In genomic region chr4:55351037-55351436, GRCm38 (mm10) we compare ENCODE assay signal across 8 mouse cellular contexts. TPM values are rescaled to one million over a fixed set of nuclear protein-coding genes. Genes with fewer than 3 reads are reported as not detected.
DNase-seq lines count a peak whose midpoint lies in the region; ATAC-seq and TF ChIP-seq lines count a peak whose summit lies in the region.

No protein-coding gene starts in this region.

- no peaks in the 10 kb centered on the region for H3K36me3 ChIP-seq in spleen, adult 2 months (ENCODE audit: control insufficient read depth, insufficient read depth, low read length)
- H3K36me3 ChIP-seq in limb, embryonic 14.5 days (ENCODE audit: control insufficient read depth, insufficient read depth, low read length), result 0 out of 2 replicates have a peak, but pooled peaks cover under 1% of the 10 kb centered on the region
- no peaks in the 10 kb centered on the region for H3K36me3 ChIP-seq in stomach, embryonic 15.5 days

- TF ChIP-seq POLR2A in spleen, adult 2 months (IDR thresholded peaks at IDR 0.05; ENCODE audit: low read depth, low read length), result no peak
- TF ChIP-seq POLR2A in limb, embryonic 14.5 days (IDR thresholded peaks at IDR 0.05; ENCODE audit: borderline replicate concordance, extremely low read depth, insufficient read depth, insufficient read length), result no peak

- peak overlapping the region; percentile 63 for H3K4me2 ChIP-seq in limb, embryonic 14.5 days (replicated peaks; ENCODE audit: low read depth, low read length, severe bottlenecking)
- H3K4me2 ChIP-seq in stomach, embryonic 15.5 days, result peak overlapping the region; percentile 48

- peak; percentile 31 for DNase-seq in cerebellum, adult 9-10 months
- DNase-seq in spleen, adult 2 months (ENCODE audit: low read depth in 1 of 2, low spot score in 2 of 2), result no peak
- no peak for DNase-seq in spleen, postnatal 36 days (ENCODE audit: low spot score in 2 of 2)
- no peak for DNase-seq in limb, embryonic 14.5 days (ENCODE audit: low spot score)
- no peak for DNase-seq in spleen, postnatal 4 days (ENCODE audit: low spot score in 2 of 2)
- DNase-seq in urinary bladder, postnatal 36 days (ENCODE audit: low spot score in 2 of 2), result no peak

- 11% methylated on average over 12 of the region's 12 CpGs for WGBS in spleen, adult 2 months
- 9% methylated on average over 12 of the region's 12 CpGs for WGBS in limb, embryonic 14.5 days
- WGBS in stomach, embryonic 15.5 days, result 10% methylated on average over 12 of the region's 12 CpGs

- H3K9me3 ChIP-seq in limb, embryonic 14.5 days (ENCODE audit: control insufficient read depth, low read length), result no peaks in the 10 kb centered on the region
- no peaks in the 10 kb centered on the region for H3K9me3 ChIP-seq in stomach, embryonic 15.5 days

- TF ChIP-seq CTCF in spleen, adult 2 months (IDR thresholded peaks at IDR 0.05; ENCODE audit: extremely low read depth, insufficient read depth, insufficient read length, insufficient replicate concordance), result no peak

- peak overlapping the region; percentile 94 for H3K9ac ChIP-seq in limb, embryonic 14.5 days (ENCODE audit: low read depth, low read length, severe bottlenecking)
- peak overlapping the region; percentile 94; the same call in 1 of the 2 replicates for H3K9ac ChIP-seq in stomach, embryonic 15.5 days

- ATAC-seq in cerebellum, adult (ENCODE audit: insufficient number of reproducible peaks, low FRiP score, low TSS enrichment), result no peak
- ATAC-seq in limb, embryonic 14.5 days (ENCODE audit: low FRiP score, low read depth), result no peak
- ATAC-seq in stomach, embryonic 15.5 days (ENCODE audit: insufficient read depth, low FRiP score, low read depth), result no peak

- H3K4me3 ChIP-seq in spleen, adult 2 months (ENCODE audit: extremely low read depth, insufficient read depth, insufficient read length), result peak overlapping the region; percentile 94
- peak overlapping the region; percentile 99 for H3K4me3 ChIP-seq in limb, embryonic 14.5 days (replicated peaks; ENCODE audit: low read length)
- H3K4me3 ChIP-seq in stomach, embryonic 15.5 days (replicated peaks), result peak overlapping the region; percentile 94

- peaks cover 8% of the 10 kb centered on the region for H3K4me1 ChIP-seq in spleen, adult 2 months (ENCODE audit: control insufficient read depth, insufficient read depth, insufficient read length)
- peaks cover 22% of the 10 kb centered on the region for H3K4me1 ChIP-seq in limb, embryonic 14.5 days (ENCODE audit: control insufficient read depth, insufficient read depth, low read length)
- H3K4me1 ChIP-seq in stomach, embryonic 15.5 days, result peaks cover 15% of the 10 kb centered on the region; the same call in 1 of the 2 replicates

- no peak overlapping the region for H3K27ac ChIP-seq in spleen, adult 2 months (ENCODE audit: insufficient read depth, low read length)
- no peak overlapping the region for H3K27ac ChIP-seq in limb, embryonic 14.5 days (replicated peaks; ENCODE audit: low read depth, low read length)
- no peak overlapping the region for H3K27ac ChIP-seq in stomach, embryonic 15.5 days

- H3K27me3 ChIP-seq in spleen, adult 2 months (ENCODE audit: control insufficient read depth, insufficient read depth, low read length), result no peaks in the 10 kb centered on the region
- no peaks in the 10 kb centered on the region for H3K27me3 ChIP-seq in limb, embryonic 14.5 days (ENCODE audit: control insufficient read depth, insufficient read depth, low read length)
- H3K27me3 ChIP-seq in stomach, embryonic 15.5 days (replicated peaks), result no peaks in the 10 kb centered on the region

RNA-seq across cellular contexts. Expression of gene Rad23b, which starts 1.2 kb away (rescaled TPM):
- 119 and 243 TPM in 2 replicates for polyA plus RNA-seq in spleen, adult 2 months (2012; rRNA removed)
- polyA plus RNA-seq in limb, embryonic 14.5 days (2012; rRNA removed), result 179 and 230 TPM in 2 replicates
- polyA plus RNA-seq in limb, embryonic 14.5 days (2014; fragmentation: Nextera tagmentation; extraction: Ambion mirVana), result 82.7 and 88.8 TPM in 2 replicates
- 80.3 and 89.4 TPM in 2 replicates for polyA plus RNA-seq in stomach, embryonic 15.5 days (2015; fragmentation: Nextera tagmentation; extraction: Ambion mirVana)
